Mouse (Mus musculus) ES-Bruce4 (cell line): ENCODE data around the gene Smco4. TPM values are rescaled to one million over a fixed set of nuclear protein-coding genes. Genes with fewer than 3 reads are reported as not detected.
"Not testable (repeated sequence)": the region's sequence is repeated elsewhere in the genome, so short reads cannot be mapped to it uniquely, and the experiment has no call there.

Experiments used
- H3K27ac ChIP-seq: 2 replicates; pipeline ENCODE4 v1.5.1; 2012; ENCODE audit warnings: low read length, inconsistent platforms; ENCODE audit not compliant: insufficient read depth
- H3K27me3 ChIP-seq: 2 replicates; pipeline ENCODE4 v1.6.1; 2012; ENCODE audit warnings: mild to moderate bottlenecking, low read length, inconsistent platforms; ENCODE audit not compliant: control insufficient read depth, poor library complexity, insufficient read depth, severe bottlenecking
- H3K36me3 ChIP-seq: 2 replicates; pipeline ENCODE4 v1.6.1; 2012; ENCODE audit warnings: inconsistent platforms, mild to moderate bottlenecking, low read length, moderate library complexity; ENCODE audit not compliant: control insufficient read depth, poor library complexity, insufficient read depth, severe bottlenecking
- H3K4me1 ChIP-seq: one replicate; pipeline ENCODE4 v1.8.1; 2011; ENCODE audit warnings: low read length; ENCODE audit not compliant: control insufficient read depth, insufficient read depth
- H3K4me3 ChIP-seq: 2 replicates; pipeline ENCODE4 v1.5.1; 2011; ENCODE audit warnings: low read depth, mild to moderate bottlenecking, low read length
- H3K9ac ChIP-seq: 2 replicates; pipeline ENCODE4 v1.6.1; 2012; ENCODE audit warnings: low read depth, mild to moderate bottlenecking, inconsistent platforms; ENCODE audit not compliant: poor library complexity, severe bottlenecking
- H3K9me3 ChIP-seq: replicated peaks from 2 replicates; pipeline ENCODE4 v1.6.1; 2012; ENCODE audit warnings: mild to moderate bottlenecking, low read length, inconsistent platforms; ENCODE audit not compliant: control insufficient read depth, poor library complexity, insufficient read depth, severe bottlenecking
- CTCF ChIP-seq: IDR thresholded peaks from one replicate; pipeline ENCODE4 v1.8.1; 2011; ENCODE audit warnings: low read depth, low read length
- EP300 ChIP-seq: IDR thresholded peaks from 2 replicates; pipeline ENCODE4 v1.6.1; 2011; ENCODE audit warnings: low read depth, low read length; ENCODE audit not compliant: insufficient read depth
- POLR2A ChIP-seq: IDR thresholded peaks from one replicate; pipeline ENCODE4 v1.8.1; 2011; ENCODE audit warnings: low read length; ENCODE audit not compliant: insufficient read depth
- polyA plus RNA-seq: library from polyadenylated mRNA; stranded (reverse); fragments of >200 nt; gene quantifications from 2 replicates; pipeline ENCODE4 v1.2.4, GENCODE M21; 2011; ENCODE audit warnings: low read depth; ENCODE audit not compliant: missing spikeins, insufficient read depth, insufficient read length

Gene Smco4
- polyA plus RNA-seq, 1 experiment: 12.2 TPM

DNA sequence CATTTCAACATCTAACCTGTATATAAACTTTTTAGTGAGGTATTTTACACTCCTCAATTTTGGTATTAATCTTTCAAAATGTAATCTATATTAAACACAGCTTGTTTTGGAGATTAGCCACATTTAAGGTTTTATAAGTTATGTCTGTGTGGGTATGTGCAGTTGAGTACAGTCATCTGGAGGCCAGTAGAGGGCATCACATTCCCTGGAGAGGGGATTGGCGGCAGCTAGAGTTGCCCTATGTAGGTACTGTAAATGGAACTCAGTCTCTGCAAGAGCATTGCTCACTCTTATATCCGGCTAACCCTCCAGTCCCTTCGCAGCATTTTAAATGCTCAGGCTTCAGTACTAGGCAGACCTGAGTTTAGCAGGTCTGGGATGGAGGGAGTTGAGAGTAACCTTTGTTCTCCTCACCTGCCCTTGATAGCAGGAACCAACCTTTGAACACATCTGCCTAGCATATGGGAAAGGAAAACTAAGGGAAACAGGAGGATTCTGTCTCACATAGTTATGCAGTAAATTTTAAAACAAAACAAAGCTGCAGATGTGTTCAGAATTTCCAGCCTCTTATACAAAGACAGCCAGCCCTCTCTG, 44.3 kb downstream of the Smco4 start:
- Histone ChIP-seq H3K9ac (no peak overlapping the region), H3K36me3 (no peaks in the 10 kb centered on the region), H3K9me3 (no peaks in the 10 kb centered on the region), H3K4me3 (no peak overlapping the region), H3K27me3 (no peaks in the 10 kb centered on the region), H3K27ac (no peak overlapping the region), H3K4me1 (no peaks in the 10 kb centered on the region)
- TF ChIP-seq POLR2A (no peak), CTCF (peak; percentile 8)

DNA sequence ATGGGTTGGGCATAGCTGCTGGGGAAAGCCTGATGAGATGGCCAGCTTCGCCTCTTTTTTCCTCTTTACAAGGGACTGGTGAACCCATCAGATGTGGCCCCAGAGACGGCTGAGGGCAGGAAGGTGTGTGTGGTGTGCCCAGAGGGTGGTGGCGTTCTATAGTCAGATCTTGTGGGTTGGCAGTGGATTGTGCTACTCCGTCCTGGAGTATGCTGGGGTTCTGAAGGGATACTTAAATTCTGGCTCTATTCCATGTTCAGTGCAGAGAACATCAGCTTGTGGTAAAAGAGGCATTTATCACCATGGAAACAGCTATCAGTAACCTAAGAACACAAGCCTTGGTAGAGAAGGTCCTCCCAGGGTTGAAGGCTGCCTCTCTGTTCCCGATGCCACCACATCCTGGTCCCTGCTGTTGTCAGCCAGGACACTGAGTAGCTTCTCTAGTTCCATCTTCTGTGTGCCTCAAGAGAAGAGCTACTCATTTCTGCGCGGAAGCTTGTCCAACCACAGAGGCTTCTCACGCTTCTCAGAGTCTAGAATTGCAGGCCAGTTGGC, 45.8 kb downstream of the Smco4 start:
- Histone ChIP-seq H3K27me3 (no peaks in the 10 kb centered on the region), H3K4me3 (no peak overlapping the region), H3K4me1 (no peaks in the 10 kb centered on the region), H3K27ac (no peak overlapping the region), H3K36me3 (no peaks in the 10 kb centered on the region), H3K9me3 (no peaks in the 10 kb centered on the region), H3K9ac (no peak overlapping the region)
- TF ChIP-seq CTCF (no peak), EP300 (no peak), POLR2A (no peak)

DNA sequence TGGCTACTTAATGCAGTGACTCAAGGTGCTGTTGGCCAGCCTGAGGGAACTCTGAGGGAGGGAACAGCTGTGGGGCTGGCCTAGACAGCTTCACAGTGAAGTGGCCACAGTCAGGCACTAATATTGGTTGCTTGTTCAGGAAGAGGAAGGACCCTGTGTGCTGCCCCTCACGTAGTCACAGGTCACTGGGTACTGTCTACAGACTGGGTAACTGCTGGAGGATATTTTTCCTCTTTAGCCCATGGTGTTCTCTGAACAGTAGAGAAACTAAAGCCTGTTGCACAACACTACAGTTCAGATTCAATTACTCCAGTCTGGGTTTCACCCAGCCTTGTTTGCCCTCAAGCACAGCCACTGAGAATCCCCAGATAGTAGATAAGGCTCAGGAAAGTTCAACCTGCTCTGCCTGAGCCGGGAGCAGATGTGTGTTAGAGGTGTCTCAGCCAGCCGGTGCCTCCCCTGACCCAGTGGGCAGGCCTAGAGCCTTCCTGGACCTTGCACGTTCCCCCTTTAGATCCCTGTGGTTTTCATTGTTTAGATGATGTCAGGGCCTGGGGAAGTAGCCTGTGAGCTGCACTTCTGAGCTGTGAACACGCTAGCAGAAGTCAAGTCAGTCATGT, 48.6 kb downstream of the Smco4 start:
- Histone ChIP-seq H3K4me3 (no peak overlapping the region), H3K36me3 (no peaks in the 10 kb centered on the region), H3K9me3 (no peaks in the 10 kb centered on the region), H3K27ac (no peak overlapping the region), H3K9ac (no peak overlapping the region), H3K4me1 (peaks cover 2% of the 10 kb centered on the region), H3K27me3 (no peaks in the 10 kb centered on the region)
- TF ChIP-seq CTCF (no peak), EP300 (no peak), POLR2A (no peak)

DNA sequence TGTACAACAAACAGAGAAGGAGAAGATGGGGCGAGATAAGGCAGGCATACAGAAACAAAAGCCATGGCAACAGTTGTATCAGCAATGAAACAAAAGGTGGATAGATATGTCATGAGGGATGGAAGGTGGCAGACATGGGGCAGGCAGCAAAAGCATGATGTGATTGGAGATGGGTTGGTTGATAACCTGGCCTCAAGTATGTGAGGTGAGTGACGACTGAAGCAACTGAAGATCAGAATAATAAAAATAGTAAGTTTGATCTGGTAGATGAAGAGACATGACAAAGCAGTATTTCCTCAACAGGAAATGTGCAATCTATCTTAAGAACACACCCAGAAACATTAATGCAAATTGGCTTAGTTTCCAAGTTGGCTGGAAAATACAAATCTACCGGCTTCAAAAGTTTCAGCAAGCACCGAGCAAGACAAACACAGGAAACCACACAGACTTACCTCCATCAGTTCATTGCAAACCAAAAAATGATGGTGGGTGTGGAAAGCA, 57.3 kb downstream of the Smco4 start:
- no peak for TF ChIP-seq CTCF
- TF ChIP-seq EP300: no peak
- TF ChIP-seq POLR2A: no peak

DNA sequence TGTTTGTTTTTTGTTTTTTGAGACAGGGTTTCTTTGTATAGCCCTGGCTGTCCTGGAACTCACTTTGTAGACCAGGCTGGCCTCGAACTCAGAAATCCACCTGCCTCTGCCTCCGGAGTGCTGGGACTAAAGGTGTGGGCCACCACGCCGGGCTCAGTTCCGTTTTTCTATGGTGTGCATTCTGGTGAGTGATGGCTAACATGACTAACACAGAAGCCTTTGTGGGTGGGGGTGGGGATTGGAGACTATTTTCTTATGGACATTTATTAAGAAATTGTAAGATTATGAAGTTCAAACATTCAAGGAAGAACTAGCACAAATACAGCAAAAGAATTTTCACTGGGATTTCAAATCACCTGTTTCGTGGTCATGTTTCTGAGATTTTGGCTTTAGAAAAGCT, 57.8 kb downstream of the Smco4 start:
- H3K27ac ChIP-seq, H3K36me3 ChIP-seq, H3K9ac ChIP-seq, H3K4me3 ChIP-seq, H3K9me3 ChIP-seq, H3K27me3 ChIP-seq, H3K4me1 ChIP-seq: not testable (repeated sequence)

More for the DNA sequence above, 57.3 kb downstream of the Smco4 start:
- Histone ChIP-seq H3K9me3 (peaks cover 3% of the 10 kb centered on the region; the same call in 1 of the 2 replicates), H3K27me3 (no peaks in the 10 kb centered on the region), H3K27ac (no peak overlapping the region), H3K4me1 (peaks cover 1% of the 10 kb centered on the region), H3K9ac (no peak overlapping the region), H3K4me3 (no peak overlapping the region), H3K36me3 (no peaks in the 10 kb centered on the region)

DNA sequence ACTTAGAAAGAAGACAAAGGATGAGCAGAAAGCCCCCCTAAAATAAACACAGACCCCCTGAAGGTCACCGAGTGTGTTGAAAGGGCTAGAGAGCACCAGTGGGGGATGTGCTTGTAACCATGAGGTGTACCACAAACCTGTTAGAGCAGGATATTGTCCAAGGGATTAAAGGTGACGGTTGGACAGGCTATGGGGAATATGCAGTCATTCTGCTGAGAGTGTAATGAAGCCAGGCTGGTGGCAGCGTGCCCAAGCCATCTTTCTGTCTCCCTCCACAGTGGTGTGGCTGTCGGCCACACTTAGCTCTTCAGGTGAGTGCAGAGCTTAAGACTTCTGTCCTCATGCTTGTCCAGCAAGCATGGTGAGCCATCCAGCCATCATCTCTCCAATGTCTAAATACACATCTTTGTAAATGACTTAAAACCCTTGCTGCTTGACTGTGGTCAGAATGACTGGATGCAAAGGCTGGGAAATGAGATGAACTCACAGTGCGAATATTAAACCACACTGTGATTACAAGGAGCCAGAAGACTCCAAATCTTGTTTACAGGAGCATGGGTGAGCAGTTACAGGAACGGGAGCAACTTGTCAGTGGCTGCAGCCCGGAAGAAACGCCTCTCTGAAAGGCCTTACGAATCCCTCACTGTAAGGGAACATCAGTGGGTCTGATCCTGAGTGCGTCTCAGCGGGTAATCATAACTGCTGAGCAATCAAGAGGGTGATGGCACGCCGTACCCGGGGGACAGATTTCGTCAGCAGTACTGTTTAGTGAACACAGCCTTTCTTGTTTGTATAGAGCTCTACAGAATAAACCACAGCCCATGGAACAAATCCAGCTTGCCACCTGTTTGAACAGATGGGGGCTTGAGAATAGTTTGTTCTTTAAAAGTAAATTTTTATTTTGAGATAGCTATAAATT, 59.0 kb downstream of the Smco4 start:
- Histone ChIP-seq H3K4me3 (no peak overlapping the region), H3K36me3 (no peaks in the 10 kb centered on the region), H3K27ac (no peak overlapping the region), H3K9me3 (peaks cover 3% of the 10 kb centered on the region; the same call in 1 of the 2 replicates), H3K4me1 (no peaks in the 10 kb centered on the region), H3K27me3 (no peaks in the 10 kb centered on the region), H3K9ac (no peak overlapping the region)
- TF ChIP-seq POLR2A (no peak), EP300 (no peak), CTCF (no peak)
